Mouse (Mus musculus) ES-E14 (cell line): ENCODE data around the gene B130006D01Rik.
"Not testable (repeated sequence)": the region's sequence is repeated elsewhere in the genome, so short reads cannot be mapped to it uniquely, and the experiment has no call there.

Experiments
- CHD2 ChIP-seq: IDR thresholded peaks from 2 replicates; pipeline ENCODE4 v1.6.1; 2014; ENCODE audit warnings: mild to moderate bottlenecking, low read depth, low read length, inconsistent platforms
- HCFC1 ChIP-seq: IDR thresholded peaks from 2 replicates; pipeline ENCODE4 v1.6.1; 2012; ENCODE audit warnings: low read length, inconsistent platforms, borderline replicate concordance; ENCODE audit not compliant: insufficient read depth
- MAFK ChIP-seq: IDR thresholded peaks from 2 replicates; pipeline ENCODE4 v1.6.1; 2014; ENCODE audit warnings: mild to moderate bottlenecking, low read depth, low read length, inconsistent platforms; ENCODE audit not compliant: insufficient read depth
- ZNF384 ChIP-seq: IDR thresholded peaks from 2 replicates; pipeline ENCODE4 v1.6.1; 2012; ENCODE audit warnings: low read depth, low read length, inconsistent platforms

GRCm38 (mm10) chr11:95755137-95755536 lies 31.8 kb downstream of the B130006D01Rik start:
- not testable (repeated sequence) for TF ChIP-seq HCFC1, MAFK, CHD2
- TF ChIP-seq ZNF384 = peak; percentile 93
